Mouse (Mus musculus): Measurements from ENCODE around the gene Socs1.

- TF ChIP-seq CTCF (IDR thresholded peaks at IDR 0.05; ENCODE audit: borderline replicate concordance, insufficient read depth, low read length), result no peak
- TF ChIP-seq POLR2A (IDR thresholded peaks at IDR 0.05; ENCODE audit: low read depth, low read length), result no peak
These were observed 35.5 kb downstream of the Socs1 start for GRCm38 (mm10) chr16:10749824-10750223.
